ENCODE assay signal across 11 mouse cellular contexts in the genomic region with DNA sequence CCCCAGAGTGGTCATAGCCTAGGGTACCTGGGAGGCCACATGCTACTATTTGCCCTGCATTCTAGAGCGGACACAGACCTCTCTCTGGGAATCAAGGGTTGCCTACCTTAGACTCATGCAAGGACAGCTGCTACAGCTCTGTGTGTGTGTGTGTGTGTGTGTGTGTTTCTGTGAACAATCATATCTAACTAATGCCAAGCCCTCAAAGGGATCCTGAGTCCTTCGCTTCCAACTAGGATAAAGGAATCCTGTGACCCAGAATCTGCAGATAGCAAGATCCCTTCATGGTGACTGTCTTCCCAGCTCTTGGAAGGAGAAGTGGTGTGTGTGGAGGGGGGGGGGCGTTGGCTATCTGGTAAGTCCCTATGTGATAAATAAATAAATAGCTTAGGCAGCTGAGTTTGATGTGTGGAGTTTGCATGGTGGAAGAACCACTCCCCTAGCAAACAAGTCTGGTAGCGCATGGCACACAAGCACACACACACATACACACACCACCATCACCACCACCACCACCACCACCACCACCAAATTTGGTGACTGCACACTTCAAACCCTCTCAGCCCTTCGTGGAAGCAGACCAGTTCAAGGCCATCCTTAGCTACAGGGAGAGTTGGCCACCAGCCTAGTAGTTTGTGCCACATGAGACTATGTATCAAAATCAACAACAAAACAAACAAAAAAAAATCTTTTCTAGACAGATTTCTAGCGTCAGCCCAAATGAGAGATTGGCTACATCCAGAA. TPM values are rescaled to one million over a fixed set of nuclear protein-coding genes. Genes with fewer than 3 reads are reported as not detected.
A peak's percentile ranks its signal among the peaks of the same experiment; 100 is the strongest.
DNase-seq lines count a peak whose midpoint lies in the region; ATAC-seq and TF ChIP-seq lines count a peak whose summit lies in the region.
"Had no signal": no experiment of that assay in that cellular context is flagged by ENCODE, and none has a peak within 500 bp of the region (broad histone marks: within the 10 kb centered on the region; RNA-seq: fewer than 3 reads in every experiment).

No protein-coding gene starts in this region.

- TF ChIP-seq CTCF in lung, postnatal 0 days (IDR thresholded peaks at IDR 0.05), result no peak

- H3K36me3 ChIP-seq in lung, postnatal 0 days (ENCODE audit: insufficient read depth, low read length), result no peaks in the 10 kb centered on the region
- H3K36me3 ChIP-seq in hindbrain, embryonic 16.5 days (ENCODE audit: control insufficient read depth, insufficient read depth, low read length), result no peaks in the 10 kb centered on the region
- H3K36me3 ChIP-seq: heart, embryonic 15.5 days; lung, embryonic 15.5 days had no signal

- H3K4me1 ChIP-seq in lung, postnatal 0 days (ENCODE audit: insufficient read depth, low read depth, low read length), result peaks cover 24% of the 10 kb centered on the region; the same call in 1 of the 2 replicates
- H3K4me1 ChIP-seq in hindbrain, embryonic 16.5 days (ENCODE audit: control insufficient read depth, insufficient read depth, low read depth, low read length), result peaks cover 12% of the 10 kb centered on the region

- H3K9ac ChIP-seq in lung, postnatal 0 days (replicated peaks; ENCODE audit: low read depth), result no peak overlapping the region
- no peak overlapping the region for H3K9ac ChIP-seq in hindbrain, embryonic 16.5 days (ENCODE audit: low read depth, low read length)
- H3K9ac ChIP-seq: forebrain, postnatal 0 days; heart, embryonic 15.5 days; lung, embryonic 15.5 days had no signal

- H3K9me3 ChIP-seq in lung, postnatal 0 days (ENCODE audit: low read length), result no peaks in the 10 kb centered on the region
- H3K9me3 ChIP-seq in hindbrain, embryonic 16.5 days (ENCODE audit: control insufficient read depth, low read length), result no peaks in the 10 kb centered on the region
- H3K9me3 ChIP-seq: heart, embryonic 15.5 days; lung, embryonic 15.5 days had no signal

- no peak for ATAC-seq in lung, postnatal 0 days
- ATAC-seq in hindbrain, embryonic 16.5 days, result no peak

- no peak overlapping the region for H3K27ac ChIP-seq in lung, postnatal 0 days (ENCODE audit: low read length)
- H3K27ac ChIP-seq in hindbrain, embryonic 16.5 days (ENCODE audit: low read depth, low read length), result no peak overlapping the region

- H3K4me3 ChIP-seq in lung, postnatal 0 days (ENCODE audit: low read depth, low read length), result no peak overlapping the region
- H3K4me3 ChIP-seq in hindbrain, embryonic 16.5 days (ENCODE audit: low read length), result no peak overlapping the region
- H3K4me3 ChIP-seq: heart, embryonic 15.5 days; lung, embryonic 15.5 days had no signal

- TF ChIP-seq EP300 in lung, postnatal 0 days (IDR thresholded peaks at IDR 0.05), result no peak

- 59% methylated on average over 6 of the region's 6 CpGs for WGBS in lung, postnatal 0 days
- 63% methylated on average over 6 of the region's 6 CpGs for WGBS in hindbrain, embryonic 16.5 days

- peak; percentile 49 for DNase-seq in adrenal gland, postnatal 10 days
- no peak for DNase-seq in adrenal gland, postnatal 14 days
- DNase-seq in lung, postnatal 36 days, result peak; percentile 7
- no peak for DNase-seq in lung, postnatal 0 days (ENCODE audit: low spot score)
- DNase-seq in induced T-regulatory cell, adult 2 months (ENCODE audit: low read depth), result peak; percentile 72
- peak; percentile 39 for DNase-seq in naive thymus-derived CD4-positive, alpha-beta T cell, adult 2 months (ENCODE audit: low read depth)
- DNase-seq in cerebellum, adult 11-12 months, result no peak

- H3K4me2 ChIP-seq in lung, postnatal 0 days (replicated peaks; ENCODE audit: low read depth, low read length), result no peak overlapping the region
- H3K4me2 ChIP-seq in hindbrain, embryonic 16.5 days (ENCODE audit: low read length), result no peak overlapping the region

- H3K27me3 ChIP-seq in lung, postnatal 0 days (replicated peaks; ENCODE audit: insufficient read depth, low read length), result no peaks in the 10 kb centered on the region
- no peaks in the 10 kb centered on the region; the same call in 1 of the 2 replicates for H3K27me3 ChIP-seq in hindbrain, embryonic 16.5 days (replicated peaks; ENCODE audit: control insufficient read depth, insufficient read depth, low read length)
- H3K27me3 ChIP-seq: heart, embryonic 15.5 days; lung, embryonic 15.5 days had no signal

RNA-seq across cellular contexts. Expression of a gene that starts 35.5 kb away (rescaled TPM):
- total RNA-seq in adrenal gland, postnatal 10 days (2021), result 1 to 10 TPM; 4.6 to 7.4 TPM
- total RNA-seq in adrenal gland, postnatal 14 days (2021), result 2.2 and 11.5 TPM in 2 replicates
- 11.9 and 14.2 TPM in 2 replicates for polyA plus RNA-seq in lung, postnatal 0 days (2015; fragmentation: Nextera tagmentation; extraction: Ambion mirVana)
- 6.5 and 9.1 TPM in 2 replicates for polyA plus RNA-seq in hindbrain, embryonic 16.5 days (2015; fragmentation: Nextera tagmentation; extraction: Ambion mirVana)

RNA-seq across cellular contexts. Expression of a gene that starts 48.5 kb away (rescaled TPM):
- 100 to 1,000 TPM; 330 to 395 TPM for total RNA-seq in adrenal gland, postnatal 10 days (2021)
- 300 and 316 TPM in 2 replicates for total RNA-seq in adrenal gland, postnatal 14 days (2021)
- polyA plus RNA-seq in lung, postnatal 0 days (2015; fragmentation: Nextera tagmentation; extraction: Ambion mirVana), result 342 and 350 TPM in 2 replicates
- 328 and 463 TPM in 2 replicates for polyA plus RNA-seq in hindbrain, embryonic 16.5 days (2015; fragmentation: Nextera tagmentation; extraction: Ambion mirVana)

Comparison
In these comparisons a context has a peak if more than half of its experiments do, and no peak if none do; other contexts are left out.
1. DNase-seq: peak in adrenal gland, postnatal 10 days (single experiment), lung, postnatal 36 days (single experiment), induced T-regulatory cell, adult 2 months (single experiment) and naive thymus-derived CD4-positive, alpha-beta T cell, adult 2 months (single experiment); none in adrenal gland, postnatal 14 days (single experiment), lung, postnatal 0 days (single experiment) and cerebellum, adult 11-12 months (single experiment).